Mouse (Mus musculus) heart, embryonic 14.5 days (tissue): ENCODE data around the gene Xpo1. TPM values are rescaled to one million over a fixed set of nuclear protein-coding genes. Genes with fewer than 3 reads are reported as not detected.
"Not testable (repeated sequence)": the region's sequence is repeated elsewhere in the genome, so short reads cannot be mapped to it uniquely, and the experiment has no call there.

Experiments
- ATAC-seq: fragments of 200-750 bp; cut with Nextera tagmentation; 2 replicates; pipeline ENCODE4 v1.8.0; 2017; ENCODE audit warnings: low read depth, moderate TSS enrichment; ENCODE audit not compliant: insufficient number of reproducible peaks, insufficient read depth, low FRiP score
- H3K27ac ChIP-seq, 2 experiments: fragments of 200-500 bp in 1 of 2; fragments of 300-500 bp in 1 of 2; sonication (generic) in 1 of 2; replicated peaks in 1 of 2; 2 replicates each; pipeline ENCODE4 v1.5.1; 2012 to 2014; ENCODE audit warnings: low read depth in 2 of 2, low read length in 2 of 2, control low read depth in 1 of 2, mild to moderate bottlenecking in 1 of 2, mixed read lengths in 1 of 2; ENCODE audit not compliant: control insufficient read depth in 1 of 2, insufficient read depth in 1 of 2
- H3K27me3 ChIP-seq: fragments of 300-500 bp; sonication (generic); 2 replicates; pipeline ENCODE4 v1.6.1; 2014; ENCODE audit warnings: mild to moderate bottlenecking, low read length, control low read depth; ENCODE audit not compliant: control insufficient read depth, insufficient read depth
- H3K36me3 ChIP-seq: fragments of 300-500 bp; sonication (generic); 2 replicates; pipeline ENCODE4 v1.6.1; 2014; ENCODE audit warnings: mild to moderate bottlenecking, control low read depth, low read length, mixed read lengths; ENCODE audit not compliant: control insufficient read depth, insufficient read depth
- H3K4me1 ChIP-seq, 2 experiments: fragments of 200-500 bp in 1 of 2; fragments of 300-500 bp in 1 of 2; sonication (generic) in 1 of 2; 2 replicates each; pipeline ENCODE4 v1.6.1; 2012 to 2014; ENCODE audit warnings: low read length in 2 of 2, control low read depth in 1 of 2, mixed read lengths in 1 of 2; ENCODE audit not compliant: control insufficient read depth in 2 of 2, insufficient read depth in 2 of 2
- H3K4me2 ChIP-seq: fragments of 300-500 bp; sonication (generic); 2 replicates; pipeline ENCODE4 v1.6.1; 2014; ENCODE audit warnings: mild to moderate bottlenecking, low read length
- H3K4me3 ChIP-seq, 2 experiments: fragments of 200-500 bp in 1 of 2; fragments of 300-500 bp in 1 of 2; sonication (generic) in 1 of 2; 2 replicates each; pipeline ENCODE4 v1.5.1; 2012 to 2014; ENCODE audit warnings: low read length in 2 of 2, mild to moderate bottlenecking in 2 of 2, control low read depth in 1 of 2, low read depth in 1 of 2, moderate library complexity in 1 of 2; ENCODE audit not compliant: control insufficient read depth in 1 of 2, insufficient read depth in 1 of 2
- H3K9ac ChIP-seq: fragments of 300-500 bp; sonication (generic); 2 replicates; pipeline ENCODE4 v1.6.1; 2014; ENCODE audit warnings: mild to moderate bottlenecking, low read length
- H3K9me3 ChIP-seq: fragments of 300-500 bp; sonication (generic); 2 replicates; pipeline ENCODE4 v1.6.1; 2016; ENCODE audit warnings: low read length, control low read depth; ENCODE audit not compliant: control insufficient read depth
- WGBS: fragments of 180-500 bp; shearing (Covaris S2); extraction: QIAGEN DNeasy Blood & Tissue Kit; methylation state at CpG from one replicate; pipeline ENCODE4 v1.1.7; 2014; 5-methylcytosine and 5-hydroxymethylcytosine counted together
- polyA plus RNA-seq: library from polyadenylated mRNA; unstranded; fragments of >200 nt; fragmentation: Nextera tagmentation; extraction: Ambion mirVana; gene quantifications from 2 replicates; pipeline ENCODE4 v1.2.1, GENCODE M21; 2014

Xpo1 gene
- polyA plus RNA-seq, 1 experiment from 2014 or later = 71.0 TPM

- no peak for ATAC-seq
- Histone ChIP-seq H3K4me2 (no peak overlapping the region), H3K27ac (no peak overlapping the region), H3K4me1 (no peaks in the 10 kb centered on the region), H3K27me3 (no peaks in the 10 kb centered on the region), H3K9me3 (no peaks in the 10 kb centered on the region), H3K9ac (no peak overlapping the region), H3K36me3 (peaks cover 2% of the 10 kb centered on the region; the same call in 1 of the 2 replicates), H3K4me3 (no peak overlapping the region)
- 64% methylated on average over 1 of the region's 1 CpGs for WGBS
These were observed 47.3 kb downstream of the Xpo1 start for GRCm38 (mm10) chr11:23303126-23303525.

- not testable (repeated sequence) for H3K9me3 ChIP-seq, H3K27me3 ChIP-seq, ATAC-seq, H3K36me3 ChIP-seq
- WGBS = 41% methylated on average over 10 of the region's 10 CpGs
- H3K9ac ChIP-seq = peak overlapping the region; percentile 89
- peak overlapping the region; percentile 88 to 98 for H3K27ac ChIP-seq
- peaks cover 2 to 14% of the 10 kb centered on the region in 2 experiments; a peak in 2 of 4 replicates for H3K4me1 ChIP-seq
- H3K4me3 ChIP-seq = peak overlapping the region; percentile 65 to 71
- peak overlapping the region; percentile 76 for H3K4me2 ChIP-seq
These were observed 49.3 kb downstream of the Xpo1 start for GRCm38 (mm10) chr11:23305101-23305672.

- WGBS = under 1% methylated on average over 59 of the region's 98 CpGs
- Histone ChIP-seq H3K9me3 (no peaks in the 10 kb centered on the region), H3K36me3 (0 out of 2 replicates have a peak, but pooled peaks cover 4% of the 10 kb centered on the region), H3K4me3 (peak overlapping the region; percentile 65 to 71), H3K4me2 (peak overlapping the region; percentile 76), H3K4me1 (peaks cover 2 to 14% of the 10 kb centered on the region in 2 experiments; a peak in 2 of 4 replicates), H3K9ac (peak overlapping the region; percentile 89), H3K27me3 (no peaks in the 10 kb centered on the region), H3K27ac (peak overlapping the region; percentile 88 to 98)
- ATAC-seq = peak; percentile 97
These were observed 50.1 kb downstream of the Xpo1 start for GRCm38 (mm10) chr11:23305673-23306608.

GRCm38 (mm10) chr11:23306764-23307565 is 51.1 kb downstream of the Xpo1 start, which contains the start of gene Usp34:
Gene Usp34 (plus strand): TSS chr11:23306895.
- under 1% methylated on average over 42 of the region's 80 CpGs for WGBS
- Histone ChIP-seq H3K4me2 (peak within 1 kb of the TSS; percentile 79), H3K27me3 (no peaks in the 10 kb centered on the region), H3K9ac (peak within 1 kb of the TSS; percentile 89), H3K36me3 (0 out of 2 replicates have a peak, but pooled peaks cover 4% of the 10 kb centered on the region), H3K4me3 (peak within 1 kb of the TSS; percentile 71 to 88), H3K4me1 (peaks cover 2 to 14% of the 10 kb centered on the region in 2 experiments; a peak in 2 of 4 replicates), H3K9me3 (no peaks in the 10 kb centered on the region), H3K27ac (peak within 1 kb of the TSS; percentile 88 to 98)
- peak; percentile 44 for ATAC-seq

GRCm38 (mm10) chr11:23307566-23307920 is 51.7 kb downstream of the Xpo1 start:
- H3K36me3 ChIP-seq = peaks cover 6% of the 10 kb centered on the region; the same call in 1 of the 2 replicates
- H3K4me3 ChIP-seq = peak overlapping the region; percentile 71 to 88
- H3K9me3 ChIP-seq = no peaks in the 10 kb centered on the region
- H3K4me2 ChIP-seq = peak overlapping the region; percentile 79
- H3K27ac ChIP-seq = peak overlapping the region; percentile 88 to 98
- no peak for ATAC-seq
- WGBS = 6% methylated on average over 6 of the region's 6 CpGs
- H3K4me1 ChIP-seq = peaks cover 2 to 14% of the 10 kb centered on the region in 2 experiments; a peak in 2 of 4 replicates
- no peaks in the 10 kb centered on the region for H3K27me3 ChIP-seq
- peak overlapping the region; percentile 89 for H3K9ac ChIP-seq

- Histone ChIP-seq H3K9me3 (no peaks in the 10 kb centered on the region), H3K27me3 (no peaks in the 10 kb centered on the region), H3K27ac (no peak overlapping the region), H3K4me3 (no peak overlapping the region), H3K4me1 (peaks cover 0 to 10% of the 10 kb centered on the region in 2 experiments; a peak in 2 of 4 replicates), H3K9ac (no peak overlapping the region), H3K36me3 (peaks cover 7% of the 10 kb centered on the region; the same call in 1 of the 2 replicates), H3K4me2 (no peak overlapping the region)
- WGBS = 19% methylated on average over 1 of the region's 1 CpGs
- ATAC-seq = no peak
These were observed 57.7 kb downstream of the Xpo1 start for GRCm38 (mm10) chr11:23313496-23313895.

GRCm38 (mm10) chr11:23329413-23329812 is 73.6 kb downstream of the Xpo1 start:
- no peak for ATAC-seq
- Histone ChIP-seq H3K4me2 (no peak overlapping the region), H3K9me3 (no peaks in the 10 kb centered on the region), H3K9ac (no peak overlapping the region), H3K4me1 (no peaks in the 10 kb centered on the region; a peak in 1 of 4 replicates), H3K4me3 (no peak overlapping the region), H3K27ac (no peak overlapping the region), H3K36me3 (peaks cover 12% of the 10 kb centered on the region), H3K27me3 (no peaks in the 10 kb centered on the region)
- 81% methylated on average over 2 of the region's 2 CpGs for WGBS
